Mouse (Mus musculus) thymus, postnatal 4 days (tissue): ENCODE results near the gene A430005L14Rik.

ENCODE experiments used
- DNase-seq: peaks from one replicate; pipeline ENCODE4 v3.0.0; 2021

A430005L14Rik gene

GRCm38 (mm10) chr4:153956569-153957405 lies at the start of gene A430005L14Rik:
A430005L14Rik (plus strand) TSS chr4:153957237.
- DNase-seq: peak; percentile 96

GRCm38 (mm10) chr4:153907573-153907972 lies 49.5 kb upstream of the A430005L14Rik start:
- DNase-seq: peak; percentile 52

- DNase-seq: no peak
Measured at GRCm38 (mm10) chr4:153913635-153914034, 43.4 kb upstream of the A430005L14Rik start.

GRCm38 (mm10) chr4:153917773-153918500 lies 39.1 kb upstream of the A430005L14Rik start:
- no peak for DNase-seq

- DNase-seq: no peak
Measured at GRCm38 (mm10) chr4:153920517-153921233, 36.4 kb upstream of the A430005L14Rik start.

GRCm38 (mm10) chr4:153922090-153922489 lies 34.9 kb upstream of the A430005L14Rik start:
- DNase-seq: peak; percentile 47

- DNase-seq: no peak
Measured at GRCm38 (mm10) chr4:153928772-153929299, 28.2 kb upstream of the A430005L14Rik start.

- DNase-seq: no peak
Measured at GRCm38 (mm10) chr4:153929425-153929824, 27.6 kb upstream of the A430005L14Rik start.

- DNase-seq: no peak
Measured at GRCm38 (mm10) chr4:153929921-153930320, 27.1 kb upstream of the A430005L14Rik start.

GRCm38 (mm10) chr4:153943243-153943642 lies 13.8 kb upstream of the A430005L14Rik start:
- peak; percentile 51 for DNase-seq

GRCm38 (mm10) chr4:153944261-153944660 lies 12.8 kb upstream of the A430005L14Rik start:
- no peak for DNase-seq

GRCm38 (mm10) chr4:153945741-153946140 lies 11.3 kb upstream of the A430005L14Rik start:
- no peak for DNase-seq

GRCm38 (mm10) chr4:153950372-153950771 lies 6.7 kb upstream of the A430005L14Rik start:
- no peak for DNase-seq

GRCm38 (mm10) chr4:153951150-153951549 lies 5.9 kb upstream of the A430005L14Rik start:
- no peak for DNase-seq

- DNase-seq: no peak
Measured at GRCm38 (mm10) chr4:153951692-153952091, 5.3 kb upstream of the A430005L14Rik start.

GRCm38 (mm10) chr4:153955651-153956050 lies 1.4 kb upstream of the A430005L14Rik start:
- DNase-seq: no peak

GRCm38 (mm10) chr4:153957444-153958250 lies 610 bp downstream of the A430005L14Rik start:
- DNase-seq: no peak

GRCm38 (mm10) chr4:153962631-153963030 lies 5.6 kb downstream of the A430005L14Rik start:
- DNase-seq: no peak

GRCm38 (mm10) chr4:153966651-153967050 lies 9.6 kb downstream of the A430005L14Rik start:
- DNase-seq: no peak

GRCm38 (mm10) chr4:153967556-153967955 lies 10.5 kb downstream of the A430005L14Rik start:
- DNase-seq: no peak

- no peak for DNase-seq
Measured at GRCm38 (mm10) chr4:153968063-153968462, 11.0 kb downstream of the A430005L14Rik start.
